Mouse (Mus musculus) MEL (cell line): ENCODE results near the gene Hist1h2bc. TPM values are rescaled to one million over a fixed set of nuclear protein-coding genes. Genes with fewer than 3 reads are reported as not detected.
"Not testable (repeated sequence)": the region's sequence is repeated elsewhere in the genome, so short reads cannot be mapped to it uniquely, and the experiment has no call there.

Experiments
- DNase-seq: peaks from one replicate; pipeline ENCODE4 v3.0.0; 2011; ENCODE audit warnings: low read depth, low spot score
- H3K27ac ChIP-seq: 2 replicates; pipeline ENCODE4 v1.5.1; 2012; ENCODE audit warnings: low read depth, mild to moderate bottlenecking, control low read depth, low read length, moderate library complexity; ENCODE audit not compliant: control insufficient read depth
- H3K27me3 ChIP-seq, 2 experiments: fragments of 150-350 bp in 1 of 2; sonication (generic) in 1 of 2; 2 replicates each; pipeline ENCODE4 v1.6.1; 2012; ENCODE audit warnings: low read length in 2 of 2, mild to moderate bottlenecking in 2 of 2, improper control_type of control experiment in 1 of 2, moderate library complexity in 1 of 2; ENCODE audit not compliant: insufficient read depth in 2 of 2, control insufficient read depth in 1 of 2
- H3K36me3 ChIP-seq, 2 experiments: 2 replicates each; pipeline ENCODE4 v1.6.1; 2012 to 2014; ENCODE audit warnings: low read length in 2 of 2, improper control_type of control experiment in 1 of 2, inconsistent platforms in 1 of 2, mild to moderate bottlenecking in 1 of 2; ENCODE audit not compliant: insufficient read depth in 2 of 2, control insufficient read depth in 1 of 2
- H3K4me1 ChIP-seq, 2 experiments: fragments of 150-350 bp in 1 of 2; sonication (generic) in 1 of 2; 2 replicates each; pipeline ENCODE4 v1.6.1; 2012; ENCODE audit warnings: low read length in 2 of 2, improper control_type of control experiment in 1 of 2, mild to moderate bottlenecking in 1 of 2; ENCODE audit not compliant: insufficient read depth in 2 of 2, control insufficient read depth in 1 of 2
- H3K4me3 ChIP-seq, 2 experiments: fragments of 150-350 bp in 1 of 2; sonication (generic) in 1 of 2; 2 replicates each; pipeline ENCODE4 v1.5.1; 2012; ENCODE audit warnings: low read depth in 2 of 2, low read length in 2 of 2, mild to moderate bottlenecking in 2 of 2, moderate library complexity in 2 of 2, control low read depth in 1 of 2, improper control_type of control experiment in 1 of 2; ENCODE audit not compliant: control insufficient read depth in 1 of 2, insufficient read depth in 1 of 2
- H3K79me2 ChIP-seq: 2 replicates; pipeline ENCODE4 v1.6.1; 2012; ENCODE audit warnings: mild to moderate bottlenecking, low read length, moderate library complexity; ENCODE audit not compliant: control insufficient read depth, poor library complexity, insufficient read depth
- H3K9ac ChIP-seq: 2 replicates; pipeline ENCODE4 v1.6.1; 2012; ENCODE audit warnings: low read depth, mild to moderate bottlenecking, control low read depth, low read length, moderate library complexity; ENCODE audit not compliant: control insufficient read depth, poor library complexity, severe bottlenecking
- H3K9me3 ChIP-seq: fragments of 150-350 bp; sonication (generic); replicated peaks from 2 replicates; pipeline ENCODE4 v1.6.1; 2012; ENCODE audit warnings: mild to moderate bottlenecking, low read length, improper control_type of control experiment, moderate library complexity; ENCODE audit not compliant: insufficient read depth
- BHLHE40 ChIP-seq: IDR thresholded peaks from 2 replicates; pipeline ENCODE4 v1.6.1; 2012; ENCODE audit warnings: low read depth, mild to moderate bottlenecking, inconsistent platforms, low read length, improper control_type of control experiment, borderline replicate concordance
- CHD1 ChIP-seq: IDR thresholded peaks from 2 replicates; pipeline ENCODE4 v1.6.1; 2012; ENCODE audit warnings: low read depth, mild to moderate bottlenecking, inconsistent platforms, low read length, improper control_type of control experiment
- CHD2 ChIP-seq: IDR thresholded peaks from 2 replicates; pipeline ENCODE4 v1.6.1; 2011; ENCODE audit warnings: low read length, improper control_type of control experiment
- CTCF ChIP-seq, 3 experiments: IDR thresholded peaks in 2 of 3; conservative IDR thresholded peaks in 1 of 3; 2 replicates each; pipeline ENCODE4 v1.5.1; 2011 to 2012; ENCODE audit warnings: low read length in 3 of 3, low read depth in 2 of 3, mild to moderate bottlenecking in 2 of 3, improper control_type of control experiment in 1 of 3, inconsistent platforms in 1 of 3, mixed read lengths in 1 of 3, moderate library complexity in 1 of 3; ENCODE audit not compliant: control insufficient read depth in 1 of 3, insufficient read depth in 1 of 3, poor library complexity in 1 of 3, severe bottlenecking in 1 of 3
- ELF1 ChIP-seq: IDR thresholded peaks from 2 replicates; pipeline ENCODE4 v1.6.1; 2014; ENCODE audit warnings: low read depth, mild to moderate bottlenecking, inconsistent platforms, low read length, improper control_type of control experiment, moderate library complexity
- ETS1 ChIP-seq: IDR thresholded peaks from 2 replicates; pipeline ENCODE4 v1.6.1; 2012; ENCODE audit warnings: low read depth, mild to moderate bottlenecking, inconsistent platforms, low read length, improper control_type of control experiment, moderate library complexity
- GATA1 ChIP-seq: IDR thresholded peaks from 2 replicates; pipeline ENCODE4 v1.6.1; 2011; ENCODE audit warnings: low read depth, low read length, improper control_type of control experiment
- MAZ ChIP-seq: IDR thresholded peaks from 2 replicates; pipeline ENCODE4 v1.6.1; 2012; ENCODE audit warnings: low read depth, mild to moderate bottlenecking, inconsistent platforms, low read length, improper control_type of control experiment
- RCOR1 ChIP-seq: IDR thresholded peaks from 2 replicates; pipeline ENCODE4 v1.6.1; 2012; ENCODE audit warnings: low read depth, mild to moderate bottlenecking, inconsistent platforms, low read length, improper control_type of control experiment
- polyA plus RNA-seq, 2 experiments: library from polyadenylated mRNA; stranded (reverse) in 1 of 2; unstranded in 1 of 2; fragments of >175 nt in 1 of 2; fragments of >200 nt in 1 of 2; gene quantifications; 2 replicates each; pipeline versions ENCODE4 v1.2.1 to v1.2.4; 2012; ENCODE audit warnings: low replicate concordance in 2 of 2, low read depth in 1 of 2; ENCODE audit not compliant: insufficient read length in 2 of 2, insufficient read depth in 1 of 2, missing spikeins in 1 of 2
- total RNA-seq: library from RNA; depleted of rRNA; stranded (reverse); fragments of 300-350 nt; gene quantifications from 2 replicates; pipeline ENCODE4 v1.2.3, GENCODE M21; 2012

Gene Hist1h2bc
- total and polyA plus RNA-seq, 3 experiments: 3.1 to 694 TPM; not detected in 1

DNA sequence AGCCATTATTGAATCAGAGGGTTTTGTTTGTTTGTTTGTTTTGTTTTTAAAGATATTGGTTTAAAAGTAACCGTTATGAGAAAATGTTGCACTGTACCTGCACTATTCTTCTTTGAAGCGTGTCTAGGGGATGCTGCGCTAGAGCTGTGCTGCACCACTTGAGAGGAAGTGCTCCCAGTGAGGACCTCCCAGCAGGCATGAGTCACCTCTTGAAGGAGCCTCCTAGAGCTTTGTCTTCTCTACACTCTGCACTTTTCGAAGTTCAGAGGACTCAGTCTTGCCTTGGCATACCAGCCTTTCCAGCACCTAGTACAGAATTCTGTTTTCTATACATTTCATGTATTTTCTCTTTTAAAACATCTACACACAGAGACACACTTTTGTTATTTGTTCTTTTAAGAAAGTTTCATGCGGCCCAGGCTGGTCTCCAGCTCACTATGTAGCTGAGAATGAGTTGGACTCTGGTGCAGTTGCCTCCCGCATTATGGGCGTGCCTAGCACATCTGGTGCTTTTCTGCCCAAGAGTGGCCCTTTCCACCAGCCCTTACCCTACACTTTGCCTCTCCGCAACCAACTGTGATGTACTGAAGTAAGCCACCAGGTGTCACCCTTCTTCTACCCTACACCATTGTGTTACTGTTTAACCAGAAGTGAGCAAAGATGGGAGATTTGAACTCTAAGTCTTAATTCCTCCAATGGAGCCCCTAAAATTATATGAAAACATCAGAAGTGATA is 17.0 kb downstream of the Hist1h2bc start:
- Histone ChIP-seq H3K4me3 (no peak overlapping the region), H3K36me3 (peaks cover 0 to 34% of the 10 kb centered on the region in 2 experiments; a peak in 2 of 4 replicates), H3K9ac (peak overlapping the region; percentile 61), H3K4me1 (peaks cover 0 to 22% of the 10 kb centered on the region in 2 experiments; a peak in 2 of 4 replicates), H3K79me2 (no peaks in the 10 kb centered on the region; the same call in 1 of the 2 replicates), H3K27me3 (no peaks in the 10 kb centered on the region), H3K9me3 (no peaks in the 10 kb centered on the region), H3K27ac (no peak overlapping the region)
- peak; percentile 92 for DNase-seq
- TF ChIP-seq CHD2: no peak
- TF ChIP-seq CTCF (IDR thresholded peaks at IDR 0.05 in 2 of 3, conservative IDR thresholded peaks at IDR 0.05 in 1 of 3; ENCODE audit: control insufficient read depth in 1 of 3, insufficient read depth in 1 of 3, low read depth in 2 of 3, low read length in 3 of 3, poor library complexity in 1 of 3, severe bottlenecking in 1 of 3): peak in 2 of 3 experiments; percentile 58 to 86; a peak in 4 of 6 replicates

DNA sequence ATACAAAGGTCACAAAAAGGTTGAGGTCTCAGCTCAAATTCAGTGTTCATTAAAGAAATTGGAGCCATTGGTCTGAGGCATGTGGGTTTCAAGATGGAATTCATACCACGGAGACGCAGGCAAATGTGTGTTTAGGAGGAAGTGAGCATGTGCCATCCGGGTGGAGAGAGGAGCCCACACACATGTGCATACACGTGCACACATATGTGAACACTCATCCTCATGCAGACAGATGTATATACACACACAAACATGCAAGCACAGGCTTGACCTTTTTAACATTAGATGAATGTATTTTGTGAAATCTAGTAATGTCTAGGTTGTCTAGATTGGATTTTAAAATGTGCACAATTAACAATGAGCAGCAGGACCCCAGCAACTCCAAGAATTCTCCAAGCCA is 18.2 kb downstream of the Hist1h2bc start:
- H3K79me2 ChIP-seq: no peaks in the 10 kb centered on the region; the same call in 1 of the 2 replicates
- no peak for TF ChIP-seq MAZ
- TF ChIP-seq CHD1: no peak
- TF ChIP-seq ETS1: no peak
- TF ChIP-seq BHLHE40: no peak
- TF ChIP-seq GATA1: no peak
- no peak for TF ChIP-seq RCOR1
- TF ChIP-seq ELF1: no peak
- H3K27me3 ChIP-seq: no peaks in the 10 kb centered on the region
- no peaks in the 10 kb centered on the region for H3K9me3 ChIP-seq
- H3K4me3 ChIP-seq: no peak overlapping the region
- H3K9ac ChIP-seq: no peak overlapping the region
- H3K27ac ChIP-seq: no peak overlapping the region
- peaks cover 0 to 18% of the 10 kb centered on the region in 2 experiments; a peak in 2 of 4 replicates for H3K4me1 ChIP-seq
- peaks cover 0 to 27% of the 10 kb centered on the region in 2 experiments; a peak in 2 of 4 replicates for H3K36me3 ChIP-seq
- DNase-seq: no peak

DNA sequence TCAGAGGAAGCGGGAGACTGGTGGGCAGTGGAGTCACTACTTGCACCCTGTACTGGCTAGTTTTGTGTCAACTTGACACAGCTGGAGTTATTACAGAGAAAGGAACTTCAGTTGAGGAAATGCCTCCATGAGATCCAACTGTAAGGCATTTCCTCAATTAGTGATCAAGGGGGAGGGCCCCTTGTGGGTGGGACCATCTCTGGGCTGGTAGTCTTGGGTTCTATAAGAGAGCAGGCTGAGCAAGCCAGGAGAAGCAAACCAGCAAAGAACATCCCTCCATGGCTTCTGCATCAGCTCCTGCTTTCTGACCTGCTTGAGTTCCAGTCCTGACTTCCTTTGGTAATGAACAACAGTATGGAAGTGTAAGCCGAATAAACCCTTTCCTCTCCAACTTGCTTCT is 18.8 kb downstream of the Hist1h2bc start:
- H3K36me3 ChIP-seq: peaks cover 0 to 27% of the 10 kb centered on the region in 2 experiments; a peak in 2 of 4 replicates
- not testable (repeated sequence) for H3K9me3 ChIP-seq, H3K27ac ChIP-seq, H3K4me3 ChIP-seq, H3K27me3 ChIP-seq, DNase-seq, H3K9ac ChIP-seq, H3K79me2 ChIP-seq
- peaks cover 0 to 18% of the 10 kb centered on the region in 2 experiments; a peak in 2 of 4 replicates for H3K4me1 ChIP-seq
